Mouse (Mus musculus): ENCODE results near the gene Prim1.

Prim1 gene

DNA sequence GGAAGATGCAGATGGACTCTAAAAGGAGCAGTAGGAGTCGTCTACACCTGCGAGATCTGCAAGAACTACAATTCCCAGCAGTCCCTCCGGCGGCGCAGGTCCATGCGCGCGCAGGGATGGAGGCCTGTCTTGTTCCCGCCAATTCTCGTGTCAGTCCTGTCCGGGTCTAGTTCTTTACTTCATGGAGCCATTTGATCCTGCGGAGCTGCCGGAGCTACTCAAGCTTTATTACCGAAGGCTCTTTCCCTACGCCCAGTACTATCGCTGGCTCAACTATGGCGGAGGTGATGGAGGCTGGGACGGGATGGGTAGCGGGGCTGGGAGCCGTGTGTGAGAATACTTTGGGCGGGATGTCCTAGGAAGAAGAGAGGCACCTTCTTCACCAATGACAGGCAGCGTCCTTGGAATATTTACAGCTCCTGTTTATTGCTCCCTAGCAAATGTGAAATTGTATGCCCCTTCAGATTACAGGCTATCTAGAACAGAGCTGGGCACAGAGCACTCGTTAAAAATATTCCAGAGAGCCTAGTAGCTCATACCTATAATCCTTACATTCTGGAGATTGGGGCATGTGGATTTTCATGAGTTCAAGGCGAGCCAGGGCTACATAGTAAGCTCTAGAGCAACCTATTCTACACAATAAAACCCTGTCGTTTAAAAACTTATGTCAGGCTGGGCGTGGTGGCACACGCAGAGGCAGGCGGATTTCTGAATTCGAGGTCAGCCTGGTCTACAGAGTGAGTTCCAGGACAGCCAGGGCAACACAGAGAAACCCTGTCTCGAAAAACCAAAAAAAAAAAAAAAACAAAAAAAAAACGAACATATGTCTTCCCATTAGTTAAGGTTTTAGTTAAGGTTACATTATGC, at the start of gene Prim1:
Gene Prim1, plus strand, starts transcription at position 101 of the 867 bp plus-strand sequence.
- peak; percentile 88 to 92 for DNase-seq

DNA sequence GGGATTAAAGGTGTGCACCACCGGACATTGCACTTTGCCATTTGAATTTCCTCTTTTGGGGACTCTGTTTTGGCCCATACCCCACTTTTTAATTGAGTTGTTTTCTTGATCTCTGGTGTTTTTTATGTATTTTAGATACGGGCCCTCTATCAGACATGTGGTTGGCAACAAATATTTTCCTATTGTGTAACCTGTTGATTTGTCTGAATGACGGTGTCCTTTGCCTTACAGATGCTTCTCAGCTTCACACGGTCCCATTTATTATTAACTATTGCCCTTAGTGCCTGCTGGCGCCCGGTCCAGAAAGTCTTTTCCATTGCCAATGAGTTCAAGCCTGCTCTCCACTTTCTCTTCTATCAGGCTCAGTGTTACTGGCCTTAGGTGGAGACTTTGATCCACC, 48.5 kb upstream of the Prim1 start:
- DNase-seq, result no peak

DNA sequence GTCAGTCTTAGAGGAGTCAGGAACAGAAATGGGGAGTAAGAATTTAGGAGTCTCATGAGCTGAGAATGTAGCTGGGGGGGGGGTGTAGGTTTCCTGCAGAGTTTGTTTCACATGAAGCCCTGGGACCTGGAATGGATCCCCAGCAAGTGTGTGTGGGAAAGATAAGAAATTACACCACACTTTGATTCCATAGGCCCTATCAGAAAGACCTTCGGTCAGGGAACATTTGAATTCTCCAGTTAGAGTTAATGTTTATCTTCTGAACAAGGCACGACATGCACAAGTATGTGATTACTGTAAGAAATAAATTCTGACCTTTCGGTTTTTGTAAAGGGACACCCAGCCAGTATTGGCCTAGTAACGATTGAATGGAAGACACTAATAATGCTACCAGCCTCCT, 45.1 kb upstream of the Prim1 start:
- no peak for DNase-seq

DNA sequence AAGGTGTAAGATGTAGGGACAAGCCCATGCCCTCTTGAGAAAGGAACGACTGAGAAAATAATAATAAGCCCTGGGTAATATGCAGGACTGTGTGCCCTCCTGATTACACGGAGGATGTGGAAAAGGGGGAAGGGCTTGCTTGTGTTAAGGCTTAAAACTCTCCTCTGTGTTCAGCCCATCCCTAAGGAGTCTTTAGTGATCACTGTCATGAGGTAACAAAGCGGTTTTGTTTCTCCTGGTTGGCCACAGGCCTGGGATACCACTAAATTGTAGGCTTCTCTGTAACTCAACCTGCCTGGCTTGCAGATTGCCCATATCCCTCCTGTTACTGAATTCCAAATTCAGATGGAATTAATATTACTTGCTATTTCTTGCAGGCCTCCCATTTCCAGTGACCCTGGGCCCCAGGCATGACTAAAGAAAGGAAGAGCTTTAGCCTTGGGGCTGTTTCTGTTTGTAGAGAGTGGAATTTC, 44.6 kb upstream of the Prim1 start:
- DNase-seq, result no peak

DNA sequence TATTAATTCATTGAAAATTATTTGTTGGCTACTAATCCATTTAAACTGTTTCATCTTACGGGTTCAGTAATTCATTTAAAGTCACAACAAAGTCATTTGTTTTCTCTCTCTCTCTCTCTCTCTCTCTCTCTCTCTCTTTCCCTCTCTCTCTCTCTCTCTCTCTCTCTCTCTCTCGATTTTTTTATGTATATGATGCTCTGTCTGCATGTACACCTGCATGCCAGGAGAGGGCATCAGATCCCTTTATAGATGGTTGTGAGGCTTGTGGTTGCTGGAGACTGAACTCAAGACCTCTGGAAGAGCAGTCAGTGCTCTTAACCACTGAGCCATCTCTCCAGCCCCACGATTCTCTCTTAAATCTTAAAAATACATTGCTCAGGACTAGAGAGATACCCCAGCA, 43.8 kb upstream of the Prim1 start:
- no peak for DNase-seq

DNA sequence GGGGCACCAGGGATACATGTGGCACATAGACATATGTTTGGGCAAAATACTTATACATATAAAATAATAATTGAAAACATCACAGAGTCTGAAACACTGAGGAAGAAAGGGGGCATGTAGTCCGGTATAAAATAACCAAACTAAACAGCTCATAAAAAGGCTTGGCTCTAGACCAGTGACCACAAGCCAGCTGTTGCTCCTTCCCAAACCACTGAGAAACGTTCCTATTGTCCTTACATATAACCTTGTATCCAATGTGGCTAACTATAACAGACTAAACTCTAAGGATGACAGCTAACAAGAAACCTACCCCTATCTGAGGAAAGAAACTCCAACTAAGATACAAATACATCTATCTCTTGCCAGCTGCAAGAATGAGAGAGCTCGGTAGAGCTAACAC, 40.9 kb upstream of the Prim1 start:
- DNase-seq, result no peak

DNA sequence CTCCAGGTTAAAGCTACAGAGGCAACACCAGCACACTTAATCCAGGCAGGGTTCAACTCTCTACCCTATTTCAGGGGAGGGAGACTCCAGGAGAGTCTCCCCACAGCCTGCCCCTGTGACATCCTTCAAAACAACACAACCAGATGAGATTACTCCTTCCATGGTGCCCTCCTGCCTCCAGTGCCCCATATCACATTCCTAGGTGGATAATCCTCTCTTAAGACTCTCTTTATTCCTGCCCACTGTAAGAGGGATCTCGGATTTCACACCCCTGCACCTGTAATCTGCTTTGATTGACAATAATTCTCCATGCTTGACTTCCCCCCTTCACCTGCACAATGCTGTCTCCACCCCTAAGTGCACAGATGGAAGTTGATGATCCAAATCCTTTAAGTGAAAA, 39.5 kb upstream of the Prim1 start:
- DNase-seq, result no peak

DNA sequence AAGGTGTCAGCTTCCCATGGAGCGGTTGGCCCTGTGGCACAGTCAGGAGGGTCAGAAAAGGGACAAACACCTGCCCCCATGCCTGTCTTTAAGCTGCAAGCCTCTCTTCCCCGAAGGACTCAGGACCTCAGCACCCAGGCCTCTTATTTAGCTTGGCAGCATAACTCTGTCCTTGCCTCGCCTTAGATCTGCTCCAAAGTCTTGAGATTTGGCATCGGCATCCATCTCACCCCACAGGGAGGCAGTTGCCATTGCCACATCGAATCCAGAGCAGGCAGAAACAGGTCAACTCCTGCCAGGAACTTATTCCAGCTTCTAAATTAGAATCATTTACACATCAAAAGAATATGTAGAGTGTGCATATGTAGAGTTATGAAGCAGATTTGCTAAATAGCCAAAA, 30.3 kb upstream of the Prim1 start:
- peak; percentile 7 to 26 for DNase-seq

DNA sequence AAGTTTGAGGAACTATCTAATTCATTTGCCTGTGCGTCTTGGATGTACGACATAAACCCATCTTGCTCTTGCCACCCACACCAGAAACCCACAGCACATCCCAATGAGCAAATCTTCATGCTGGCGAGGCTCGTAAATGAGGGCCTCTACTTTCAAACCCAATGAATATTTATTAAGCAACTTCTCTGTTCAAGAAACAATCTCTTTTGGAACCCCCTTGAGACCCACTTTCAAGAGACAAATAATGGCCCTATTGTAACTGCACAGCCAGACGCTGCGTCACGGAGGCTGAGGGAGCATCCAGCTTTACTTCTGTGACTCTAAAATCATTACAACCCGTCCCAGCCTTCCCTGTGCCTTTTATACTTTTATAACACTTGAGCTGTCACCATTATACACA, 29.4 kb upstream of the Prim1 start:
- no peak for DNase-seq

DNA sequence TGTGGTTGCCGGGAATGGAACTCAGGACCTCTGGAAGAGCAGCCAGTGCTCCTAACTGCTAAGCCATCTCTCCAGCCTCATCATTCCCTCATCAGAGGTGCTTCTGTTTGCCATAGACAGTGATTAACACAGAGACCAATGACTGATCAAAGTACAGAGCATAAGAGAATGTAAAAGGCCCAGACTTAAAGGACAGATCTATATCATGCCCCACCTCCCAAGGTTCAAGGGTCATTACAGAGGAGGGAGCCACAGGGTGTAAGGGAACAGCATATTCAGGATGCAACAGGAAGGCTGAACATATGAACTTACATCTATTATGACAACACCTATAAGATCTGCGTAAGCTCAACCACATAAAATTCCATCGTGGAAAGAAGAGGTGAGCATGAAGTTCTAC, 18.3 kb upstream of the Prim1 start:
- DNase-seq, result no peak

DNA sequence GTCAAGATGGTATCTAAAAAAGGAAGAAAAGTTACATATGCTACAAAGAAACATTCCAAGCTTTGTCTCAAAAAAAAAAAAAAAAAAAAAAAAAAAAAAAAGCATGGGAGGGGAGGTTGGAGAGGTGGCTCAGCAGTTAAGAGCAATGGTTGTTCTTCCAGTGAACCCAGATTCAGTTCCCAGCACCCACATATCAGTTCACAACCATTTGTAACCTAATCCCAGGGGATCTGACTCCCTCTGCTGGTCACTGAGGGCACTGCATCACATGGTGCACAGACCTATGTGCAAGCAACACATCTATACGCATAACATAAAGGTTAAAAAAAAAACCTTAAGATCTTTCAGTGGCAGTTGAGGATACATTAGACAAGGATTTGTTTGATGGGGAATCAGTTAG, 16.7 kb upstream of the Prim1 start:
- no peak for DNase-seq

DNA sequence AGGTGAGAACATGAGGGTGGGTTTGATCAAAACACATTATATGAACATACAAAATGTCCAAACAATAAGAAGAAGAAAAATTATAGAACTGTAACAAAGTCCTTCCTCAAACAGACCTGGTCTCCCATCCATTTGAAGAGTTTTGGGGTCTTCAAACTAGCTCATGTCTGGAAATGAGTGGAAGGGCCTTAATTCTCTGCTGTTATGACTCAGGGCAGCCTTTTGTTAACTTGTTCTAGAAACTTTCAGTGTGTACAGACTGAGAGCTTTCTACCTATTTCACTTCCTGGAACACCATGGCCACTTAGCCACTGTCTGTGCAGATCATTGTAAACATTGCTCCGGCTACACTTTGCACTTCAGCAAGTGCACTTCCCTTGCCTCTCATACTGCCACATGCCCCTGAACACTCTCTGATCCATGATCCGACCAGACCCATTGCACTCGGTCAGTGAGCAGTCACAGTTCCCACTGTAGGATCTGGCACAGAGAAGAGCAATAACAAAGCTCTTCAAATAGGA, 11.6 kb upstream of the Prim1 start:
- no peak for DNase-seq

DNA sequence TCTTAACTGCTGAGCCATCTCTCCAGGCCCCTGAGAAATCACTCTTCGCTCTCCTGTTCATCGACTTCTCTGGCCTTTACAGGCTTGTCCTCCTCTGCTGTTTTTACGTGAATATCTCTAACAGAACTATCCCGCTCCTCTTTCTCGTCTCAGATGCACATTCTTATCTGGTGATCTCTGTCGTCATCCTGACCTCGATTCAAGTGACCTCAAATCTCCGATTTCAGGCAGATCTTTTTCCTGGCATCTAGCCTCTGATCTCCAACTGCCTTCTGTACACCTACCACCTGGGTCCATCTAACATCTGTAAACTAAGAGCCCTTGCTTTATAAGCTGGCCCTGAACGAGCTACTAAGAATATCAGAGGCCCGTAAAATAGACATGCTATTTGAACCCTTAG, 10.1 kb upstream of the Prim1 start:
- DNase-seq, result no peak

DNA sequence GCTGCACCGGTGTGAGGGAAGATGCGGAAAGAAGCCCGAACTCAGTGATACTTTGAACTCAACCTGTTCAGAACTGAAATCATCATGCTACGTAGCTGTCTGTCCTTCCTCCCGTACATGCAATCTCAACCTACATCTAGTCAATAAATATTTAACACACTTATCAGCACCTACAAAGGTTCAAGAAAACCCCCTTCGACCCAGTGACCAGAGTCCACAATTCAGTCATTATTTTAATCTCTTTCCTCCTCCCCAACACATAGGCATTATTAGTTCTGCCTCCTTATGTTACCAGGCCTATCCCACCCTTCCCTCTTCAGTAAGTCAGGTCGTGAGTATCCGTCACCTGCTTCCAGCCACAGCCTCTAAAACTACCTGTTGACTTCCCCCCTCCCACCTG, 9.5 kb upstream of the Prim1 start:
- no peak for DNase-seq

DNA sequence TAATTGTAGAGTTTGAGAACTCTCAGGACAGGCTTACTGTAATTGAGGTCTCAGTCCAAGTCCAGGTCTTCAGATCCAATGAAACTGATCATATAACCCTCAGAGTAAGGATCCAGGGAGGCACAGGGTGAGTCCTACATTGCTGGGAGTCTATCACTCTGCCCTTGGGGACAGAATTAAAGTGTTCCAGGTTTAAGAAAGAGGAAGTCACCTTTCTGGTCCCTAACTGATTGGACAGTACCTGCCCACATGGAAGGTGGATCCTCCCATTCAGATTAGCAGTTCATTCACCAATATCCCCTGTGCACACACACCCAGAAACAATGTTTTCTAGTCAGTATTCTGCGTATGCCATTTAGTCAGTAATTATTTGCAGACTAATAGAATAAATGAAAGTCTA, 7.5 kb upstream of the Prim1 start, which contains the start of gene Hsd17b6:
Gene Hsd17b6, minus strand, starts transcription at position 166 of the 400 bp plus-strand sequence.
- no peak for DNase-seq

DNA sequence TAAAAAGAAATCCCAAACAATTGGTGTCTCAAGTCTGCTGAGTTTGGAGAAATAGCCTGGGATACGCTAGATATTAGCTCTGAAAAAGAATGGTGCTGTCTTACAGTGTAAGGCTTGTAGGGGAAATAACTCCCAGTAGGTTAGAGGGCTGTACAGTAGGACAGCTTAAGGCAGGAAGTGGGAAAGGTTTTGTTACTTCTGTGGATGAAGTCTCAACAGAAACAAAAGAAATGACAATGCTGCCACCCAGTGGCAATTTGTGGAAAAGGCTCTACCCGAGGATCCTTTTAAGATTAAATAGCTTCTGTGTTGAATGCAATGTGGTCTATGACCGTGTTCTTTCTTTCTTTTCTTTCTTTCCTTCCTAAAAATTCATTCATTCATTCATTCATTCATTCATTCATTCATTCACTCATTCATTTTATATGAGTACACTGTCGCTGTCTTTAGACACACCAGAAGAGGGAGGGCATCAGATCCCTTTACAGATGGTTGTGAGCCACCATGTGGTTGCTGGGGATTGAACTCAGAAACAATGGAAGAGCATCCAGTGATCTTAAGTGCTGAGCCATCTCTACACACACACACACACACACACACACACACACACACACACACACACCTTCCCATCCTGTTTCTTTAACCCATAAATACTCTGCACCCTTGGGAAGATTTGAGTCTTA, 6.6 kb upstream of the Prim1 start:
- DNase-seq, result peak; percentile 82 to 85

DNA sequence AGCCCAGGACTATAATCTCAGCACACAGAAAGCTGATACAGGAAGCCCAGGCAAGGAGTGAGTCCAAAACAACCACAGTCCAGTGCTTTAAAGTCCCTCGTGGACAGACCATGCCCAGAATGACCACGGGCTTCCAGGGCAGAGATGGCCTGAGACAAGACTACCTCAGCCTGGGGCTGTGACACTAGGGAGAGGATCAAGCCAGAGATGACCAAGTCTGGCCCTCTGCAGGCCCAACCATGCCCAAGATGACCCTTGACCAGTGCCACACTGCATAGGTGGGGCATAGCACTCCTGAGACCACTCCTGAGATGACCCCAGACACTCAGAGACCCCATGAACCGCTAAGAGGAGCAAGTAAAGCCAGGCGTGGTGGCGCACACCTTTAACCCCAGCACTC, 5.2 kb upstream of the Prim1 start:
- no peak for DNase-seq

DNA sequence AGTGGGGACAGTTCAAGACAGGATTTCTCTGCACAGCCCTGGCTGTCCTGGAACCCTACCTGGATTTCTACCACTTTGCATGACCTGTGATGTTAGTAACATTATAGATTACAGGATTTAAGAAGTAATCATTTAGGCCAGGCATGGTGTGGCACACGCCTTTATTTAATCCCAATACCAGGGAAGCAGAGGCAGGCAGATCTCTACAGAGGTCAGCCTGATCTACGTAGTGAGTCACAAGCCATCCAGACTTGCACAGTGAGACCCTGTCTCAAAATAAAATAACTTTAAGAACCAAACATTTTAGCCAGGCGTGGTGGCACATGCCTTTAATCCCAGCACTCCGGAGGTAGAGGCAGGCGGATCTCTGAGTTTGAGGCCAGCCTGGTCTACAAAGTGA, 7.2 kb downstream of the Prim1 start:
- DNase-seq, result no peak

DNA sequence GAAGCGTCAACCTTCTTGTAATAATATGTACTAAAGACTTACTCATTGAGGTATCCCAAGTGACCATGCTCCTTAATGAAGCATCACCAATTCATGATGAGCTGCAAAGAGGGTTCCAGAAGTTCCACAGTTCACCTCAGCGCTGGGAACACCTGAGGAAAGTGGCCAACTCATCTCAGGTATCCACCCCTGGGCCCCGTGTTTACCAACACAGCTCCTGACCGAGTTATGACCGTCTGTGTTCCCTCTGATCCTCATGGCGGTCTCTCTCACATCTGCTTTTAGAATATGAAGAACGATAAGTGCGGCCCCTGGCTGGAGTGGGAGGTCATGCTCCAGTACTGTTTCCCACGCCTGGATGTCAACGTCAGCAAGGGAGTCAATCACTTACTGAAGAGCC, 8.5 kb downstream of the Prim1 start:
- DNase-seq, result no peak

DNA sequence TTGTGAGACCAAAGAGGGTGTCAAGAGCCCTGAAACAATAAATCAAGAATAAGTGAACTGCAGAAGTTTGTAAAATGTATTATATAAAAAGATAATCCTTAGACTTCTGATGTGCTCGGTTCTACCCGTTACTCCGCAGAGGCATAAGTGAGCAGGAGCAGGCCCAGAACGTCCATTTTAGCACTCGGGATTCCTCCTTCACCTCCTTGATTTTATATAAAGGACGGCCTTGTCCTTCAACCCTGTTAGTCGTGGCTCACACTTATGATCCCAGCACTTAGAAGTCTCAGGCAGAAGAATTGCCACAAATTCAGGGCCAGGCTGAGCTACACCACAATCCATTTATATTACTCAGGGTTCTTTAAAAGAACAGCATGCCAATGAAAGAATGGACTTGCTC, 15.0 kb downstream of the Prim1 start:
- DNase-seq, result no peak

DNA sequence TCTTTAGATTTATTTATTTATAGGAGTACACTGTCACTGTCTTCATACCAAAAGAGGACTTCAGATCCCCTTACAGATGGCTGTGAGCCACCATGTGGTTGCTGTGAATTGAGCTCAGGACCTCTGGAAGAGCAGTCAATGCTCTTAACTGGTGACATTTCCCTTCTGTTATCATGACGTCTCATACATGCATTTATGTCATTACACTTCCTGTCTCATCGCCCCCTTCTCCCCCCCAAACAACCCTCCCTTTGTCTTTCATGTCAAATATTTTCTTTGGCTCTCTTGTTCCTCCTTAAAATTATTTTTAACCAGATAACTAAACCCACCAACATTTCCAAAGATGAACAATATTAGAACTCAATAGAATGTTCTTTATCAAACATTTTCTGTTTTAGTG, 15.9 kb downstream of the Prim1 start:
- DNase-seq, result no peak

DNA sequence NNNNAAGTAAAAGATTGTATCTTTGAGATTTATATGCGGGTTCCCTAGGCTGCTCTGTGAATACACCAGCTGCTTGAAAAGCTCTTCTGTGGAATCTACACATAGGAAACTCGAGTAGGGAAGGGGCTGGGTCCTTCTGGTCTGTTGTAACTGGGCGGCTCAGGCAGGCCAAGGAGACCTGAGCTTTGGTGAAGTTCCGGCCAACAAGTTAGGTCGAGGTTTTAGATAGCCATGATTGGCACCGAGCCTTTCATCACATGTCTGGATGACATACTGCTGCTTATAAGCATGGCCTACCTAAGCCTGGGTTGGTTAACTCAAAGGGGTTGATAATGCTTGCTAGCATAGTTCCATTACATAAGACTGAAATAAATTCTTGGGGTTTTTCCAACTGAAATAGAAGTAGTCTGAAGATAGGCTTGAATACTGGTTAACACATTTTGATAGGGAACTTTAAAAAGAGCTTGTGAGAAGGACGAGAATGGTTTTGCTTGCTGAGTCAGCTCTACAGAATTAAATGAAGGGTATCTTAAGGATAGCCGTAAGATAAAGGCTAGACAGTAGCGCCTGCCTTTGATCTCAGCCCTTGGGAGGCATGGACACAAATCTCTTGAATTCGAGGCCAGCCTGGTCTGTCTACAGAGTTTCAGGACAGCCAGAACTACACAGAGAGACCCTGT, 21.9 kb downstream of the Prim1 start:
- DNase-seq, result peak; percentile 52 to 53

DNA sequence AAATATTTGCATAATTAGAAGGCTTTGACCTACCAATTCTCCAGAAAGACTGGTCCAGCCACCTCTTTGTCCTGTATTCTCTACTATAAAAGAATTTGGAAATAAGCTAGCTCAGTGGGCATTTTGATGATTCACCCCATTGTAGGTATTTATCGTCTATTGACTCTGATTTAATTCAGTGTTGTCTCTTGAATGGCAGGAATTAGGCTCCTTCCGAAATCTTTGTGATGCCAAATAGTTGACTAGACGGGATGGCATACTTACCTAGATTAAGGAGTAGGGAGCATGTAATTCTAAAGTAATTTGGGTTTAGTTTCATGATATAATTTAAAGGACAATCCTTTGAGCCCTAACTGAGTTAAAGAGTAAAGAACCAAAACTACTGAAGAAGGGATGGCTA, 23.0 kb downstream of the Prim1 start:
- DNase-seq, result no peak
